Comparison of ENCODE assay signal across 16 mouse cellular contexts in the genomic region with DNA sequence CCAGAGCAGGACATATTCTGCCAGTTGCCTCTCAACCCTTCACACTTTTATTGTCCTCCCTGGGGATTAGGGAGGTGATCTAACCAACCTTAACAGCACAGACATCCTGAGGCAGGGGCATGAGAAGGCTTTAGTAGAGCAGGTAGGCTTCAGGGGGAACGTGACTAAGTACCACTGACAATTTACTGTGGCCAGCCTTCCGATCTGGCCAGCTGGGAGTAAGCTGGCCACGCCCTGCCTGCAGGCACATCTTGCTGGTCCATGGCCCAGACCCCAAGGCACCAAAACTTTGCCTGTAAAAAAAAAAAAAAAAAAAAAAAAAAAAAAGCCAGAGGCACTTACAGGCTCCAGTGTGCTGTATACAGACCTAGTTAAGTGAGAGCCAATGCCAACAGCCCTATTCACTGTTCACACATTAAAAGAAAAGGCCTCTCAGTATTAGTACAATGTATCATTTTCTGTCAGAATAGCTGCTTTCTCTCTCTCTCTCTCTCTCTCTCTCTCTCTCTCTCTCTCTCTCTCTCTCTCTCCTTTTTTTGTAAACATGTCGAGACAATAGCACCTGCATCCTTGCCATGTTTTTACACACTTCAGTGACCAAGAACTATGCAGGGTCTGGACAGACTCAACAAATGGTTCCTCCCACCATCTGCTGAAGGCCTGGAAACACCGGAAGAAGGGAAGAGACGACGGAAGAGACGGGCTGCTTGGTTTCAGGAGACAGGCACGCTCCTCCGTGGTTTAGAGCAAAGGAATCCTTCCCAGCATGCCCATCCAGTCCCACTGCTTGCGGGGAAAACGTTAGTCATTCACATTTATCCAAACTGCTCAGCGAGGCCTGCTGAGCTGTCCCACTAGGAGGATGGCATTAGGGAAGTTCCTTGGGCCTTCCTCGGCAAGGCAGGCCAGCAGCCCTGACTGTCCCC. TPM values are rescaled to one million over a fixed set of nuclear protein-coding genes. Genes with fewer than 3 reads are reported as not detected.
DNase-seq lines count a peak whose midpoint lies in the region; ATAC-seq lines count a peak whose summit lies in the region.
"Had no signal": no experiment of that assay in that cellular context is flagged by ENCODE, and none has a peak within 500 bp of the region (broad histone marks: within the 10 kb centered on the region; RNA-seq: fewer than 3 reads in every experiment).

No protein-coding gene starts in this region.

- H3K27me3 ChIP-seq in embryonic facial prominence, embryonic 10.5 days (replicated peaks; ENCODE audit: low read depth, poor library complexity, severe bottlenecking): no peaks in the 10 kb centered on the region
- H3K27me3 ChIP-seq in hindbrain, embryonic 13.5 days: no peaks in the 10 kb centered on the region
- H3K27me3 ChIP-seq: embryonic facial prominence, embryonic 15.5 days had no signal

- no peak overlapping the region for H3K9ac ChIP-seq in hindbrain, embryonic 13.5 days
- H3K9ac ChIP-seq: embryonic facial prominence, embryonic 15.5 days; liver, embryonic 14.5 days had no signal

- H3K4me3 ChIP-seq in embryonic facial prominence, embryonic 10.5 days: no peak overlapping the region
- no peak overlapping the region for H3K4me3 ChIP-seq in hindbrain, embryonic 13.5 days
- H3K4me3 ChIP-seq: embryonic facial prominence, embryonic 15.5 days; heart, embryonic 10.5 days had no signal

- ATAC-seq in hindbrain, embryonic 13.5 days (ENCODE audit: low FRiP score): peak; percentile 70
- no peak for ATAC-seq in monocyte, adult 5-6 weeks (replicated peaks; ENCODE audit: insufficient number of reproducible peaks, low FRiP score, low TSS enrichment, poor library complexity, severe bottlenecking)
- ATAC-seq: CD4-positive, CD25-positive, alpha-beta regulatory T cell, adult 4 months had no signal

- H3K4me2 ChIP-seq in hindbrain, embryonic 13.5 days: no peak overlapping the region
- H3K4me2 ChIP-seq: embryonic facial prominence, embryonic 15.5 days had no signal

- H3K27ac ChIP-seq in embryonic facial prominence, embryonic 10.5 days (replicated peaks): 0 out of 2 replicates have a peak overlapping the region, but pooled peaks have one; percentile 6
- H3K27ac ChIP-seq in hindbrain, embryonic 13.5 days: 0 out of 2 replicates have a peak overlapping the region, but pooled peaks have one; percentile 23
- H3K27ac ChIP-seq: embryonic facial prominence, embryonic 15.5 days; heart, embryonic 10.5 days; liver, embryonic 14.5 days; macrophage had no signal

- H3K9me3 ChIP-seq in embryonic facial prominence, embryonic 10.5 days: no peaks in the 10 kb centered on the region
- no peaks in the 10 kb centered on the region for H3K9me3 ChIP-seq in hindbrain, embryonic 13.5 days
- H3K9me3 ChIP-seq: embryonic facial prominence, embryonic 15.5 days; heart, embryonic 10.5 days had no signal

- H3K4me1 ChIP-seq in embryonic facial prominence, embryonic 10.5 days: peaks cover 5% of the 10 kb centered on the region; the same call in 1 of the 2 replicates
- H3K4me1 ChIP-seq in hindbrain, embryonic 13.5 days (replicated peaks): peaks cover 9% of the 10 kb centered on the region
- H3K4me1 ChIP-seq: heart, embryonic 10.5 days had no signal

- peak; percentile 63 for DNase-seq in heart, adult 11 months
- no peak for DNase-seq in heart, postnatal 4 days
- peak; percentile 54 for DNase-seq in 3T3-L1 (ENCODE audit: low read depth, low spot score)
- DNase-seq in embryonic facial prominence, embryonic 10.5 days (ENCODE audit: low spot score): no peak
- no peak for DNase-seq in adrenal gland, postnatal 14 days
- no peak for DNase-seq in thymus, postnatal 36 days
- DNase-seq: adrenal gland, postnatal 25 days; cerebellum, postnatal 14 days had no signal

- 71% methylated on average over 14 of the region's 14 CpGs for whole genome bisulfite sequencing in embryonic facial prominence, embryonic 10.5 days
- WGBS in hindbrain, embryonic 13.5 days: 63% methylated on average over 14 of the region's 14 CpGs

- no peaks in the 10 kb centered on the region for H3K36me3 ChIP-seq in embryonic facial prominence, embryonic 10.5 days (replicated peaks)
- peaks cover 48% of the 10 kb centered on the region for H3K36me3 ChIP-seq in hindbrain, embryonic 13.5 days
- H3K36me3 ChIP-seq: embryonic facial prominence, embryonic 15.5 days; heart, embryonic 10.5 days had no signal

RNA-seq across cellular contexts. Expression of gene Scg5, which starts 11.0 kb away (rescaled TPM):
- total RNA-seq in heart, postnatal 4 days (2021): under 1 TPM; 0.45 TPM
- 6.0 and 8.6 TPM in 2 replicates for polyA plus RNA-seq in embryonic facial prominence, embryonic 10.5 days (2016; fragmentation: Nextera tagmentation; extraction: Ambion mirVana)
- polyA plus RNA-seq in hindbrain, embryonic 13.5 days (2015; fragmentation: Nextera tagmentation; extraction: Ambion mirVana): 187 and 196 TPM in 2 replicates
- 39.0 and 44.4 TPM in 2 replicates for total RNA-seq in adrenal gland, postnatal 14 days (2021)
- total RNA-seq in monocyte, adult 5-6 weeks (2017): 3.2 TPM in 1 of 3 replicates, not detected in the others
- total RNA-seq: gastrocnemius, adult 18-20 months had no signal
- polyA plus RNA-seq: macrophage had no signal

RNA-seq across cellular contexts. Expression of gene Arhgap11a, which starts 30.5 kb away (rescaled TPM):
- total RNA-seq in heart, postnatal 4 days (2021): 10 to 100 TPM; 40.9 to 44.8 TPM
- polyA plus RNA-seq in embryonic facial prominence, embryonic 10.5 days (2016; fragmentation: Nextera tagmentation; extraction: Ambion mirVana): 37.2 and 38.3 TPM in 2 replicates
- polyA plus RNA-seq in hindbrain, embryonic 13.5 days (2015; fragmentation: Nextera tagmentation; extraction: Ambion mirVana): 11.7 and 12.1 TPM in 2 replicates
- 12.3 and 12.9 TPM in 2 replicates for total RNA-seq in adrenal gland, postnatal 14 days (2021)
- 15.0 to 18.9 TPM (median 18.4 TPM) in 3 replicates for total RNA-seq in monocyte, adult 5-6 weeks (2017)

RNA-seq across cellular contexts. Expression of gene Grem1, which starts 59.5 kb away (rescaled TPM):
- not detected for total RNA-seq in heart, postnatal 4 days (2021)
- 0.64 and 0.75 TPM in 2 replicates for polyA plus RNA-seq in embryonic facial prominence, embryonic 10.5 days (2016; fragmentation: Nextera tagmentation; extraction: Ambion mirVana)
- 1.7 and 1.8 TPM in 2 replicates for polyA plus RNA-seq in hindbrain, embryonic 13.5 days (2015; fragmentation: Nextera tagmentation; extraction: Ambion mirVana)
- 0.37 and 3.9 TPM in 2 replicates for total RNA-seq in adrenal gland, postnatal 14 days (2021)
- total RNA-seq in monocyte, adult 5-6 weeks (2017): not detected in 3 replicates
- polyA plus RNA-seq: CD4-positive, CD25-positive, alpha-beta regulatory T cell, adult 4 months; liver, embryonic 14.5 days had no signal

Comparison
In these comparisons a context has a peak if more than half of its experiments do, and no peak if none do; other contexts are left out.
1. DNase-seq: peak in heart, adult 11 months (single experiment) and 3T3-L1 (single experiment); none in heart, postnatal 4 days (single experiment), embryonic facial prominence, embryonic 10.5 days (single experiment), adrenal gland, postnatal 14 days (single experiment) and thymus, postnatal 36 days (0 of 2).